Mouse (Mus musculus) MEL (cell line): ENCODE measurements around the gene Macrod2. TPM values are rescaled to one million over a fixed set of nuclear protein-coding genes. Genes with fewer than 3 reads are reported as not detected.

ENCODE experiments used
- DNase-seq: peaks from one replicate; pipeline ENCODE4 v3.0.0; 2011; ENCODE audit warnings: low read depth, low spot score
- H3K27ac ChIP-seq: 2 replicates; pipeline ENCODE4 v1.5.1; 2012; ENCODE audit warnings: low read depth, mild to moderate bottlenecking, control low read depth, low read length, moderate library complexity; ENCODE audit not compliant: control insufficient read depth
- H3K27me3 ChIP-seq, 2 experiments: fragments of 150-350 bp in 1 of 2; sonication (generic) in 1 of 2; 2 replicates each; pipeline ENCODE4 v1.6.1; 2012; ENCODE audit warnings: low read length in 2 of 2, mild to moderate bottlenecking in 2 of 2, improper control_type of control experiment in 1 of 2, moderate library complexity in 1 of 2; ENCODE audit not compliant: insufficient read depth in 2 of 2, control insufficient read depth in 1 of 2
- H3K36me3 ChIP-seq, 2 experiments: 2 replicates each; pipeline ENCODE4 v1.6.1; 2012 to 2014; ENCODE audit warnings: low read length in 2 of 2, improper control_type of control experiment in 1 of 2, inconsistent platforms in 1 of 2, mild to moderate bottlenecking in 1 of 2; ENCODE audit not compliant: insufficient read depth in 2 of 2, control insufficient read depth in 1 of 2
- H3K4me1 ChIP-seq, 2 experiments: fragments of 150-350 bp in 1 of 2; sonication (generic) in 1 of 2; 2 replicates each; pipeline ENCODE4 v1.6.1; 2012; ENCODE audit warnings: low read length in 2 of 2, improper control_type of control experiment in 1 of 2, mild to moderate bottlenecking in 1 of 2; ENCODE audit not compliant: insufficient read depth in 2 of 2, control insufficient read depth in 1 of 2
- H3K4me3 ChIP-seq, 2 experiments: fragments of 150-350 bp in 1 of 2; sonication (generic) in 1 of 2; 2 replicates each; pipeline ENCODE4 v1.5.1; 2012; ENCODE audit warnings: low read depth in 2 of 2, low read length in 2 of 2, mild to moderate bottlenecking in 2 of 2, moderate library complexity in 2 of 2, control low read depth in 1 of 2, improper control_type of control experiment in 1 of 2; ENCODE audit not compliant: control insufficient read depth in 1 of 2, insufficient read depth in 1 of 2
- H3K79me2 ChIP-seq: 2 replicates; pipeline ENCODE4 v1.6.1; 2012; ENCODE audit warnings: mild to moderate bottlenecking, low read length, moderate library complexity; ENCODE audit not compliant: control insufficient read depth, poor library complexity, insufficient read depth
- H3K9ac ChIP-seq: 2 replicates; pipeline ENCODE4 v1.6.1; 2012; ENCODE audit warnings: low read depth, mild to moderate bottlenecking, control low read depth, low read length, moderate library complexity; ENCODE audit not compliant: control insufficient read depth, poor library complexity, severe bottlenecking
- H3K9me3 ChIP-seq: fragments of 150-350 bp; sonication (generic); replicated peaks from 2 replicates; pipeline ENCODE4 v1.6.1; 2012; ENCODE audit warnings: mild to moderate bottlenecking, low read length, improper control_type of control experiment, moderate library complexity; ENCODE audit not compliant: insufficient read depth
- BHLHE40 ChIP-seq: IDR thresholded peaks from 2 replicates; pipeline ENCODE4 v1.6.1; 2012; ENCODE audit warnings: low read depth, mild to moderate bottlenecking, inconsistent platforms, low read length, improper control_type of control experiment, borderline replicate concordance
- CHD2 ChIP-seq: IDR thresholded peaks from 2 replicates; pipeline ENCODE4 v1.6.1; 2011; ENCODE audit warnings: low read length, improper control_type of control experiment
- E2F4 ChIP-seq: IDR thresholded peaks from 2 replicates; pipeline ENCODE4 v1.6.1; 2011; ENCODE audit warnings: low read depth, low read length, improper control_type of control experiment, borderline replicate concordance
- ELF1 ChIP-seq: IDR thresholded peaks from 2 replicates; pipeline ENCODE4 v1.6.1; 2014; ENCODE audit warnings: low read depth, mild to moderate bottlenecking, inconsistent platforms, low read length, improper control_type of control experiment, moderate library complexity
- EP300 ChIP-seq, 2 experiments: IDR thresholded peaks; 2 replicates each; pipeline ENCODE4 v1.6.1; 2011; ENCODE audit warnings: improper control_type of control experiment in 2 of 2, low read length in 2 of 2, low read depth in 1 of 2, mild to moderate bottlenecking in 1 of 2
- GABPA ChIP-seq: IDR thresholded peaks from 2 replicates; pipeline ENCODE4 v1.6.1; 2012; ENCODE audit warnings: low read depth, mild to moderate bottlenecking, inconsistent platforms, low read length, improper control_type of control experiment, moderate library complexity
- HCFC1 ChIP-seq: IDR thresholded peaks from 2 replicates; pipeline ENCODE4 v1.6.1; 2012; ENCODE audit warnings: low read depth, mild to moderate bottlenecking, inconsistent platforms, low read length, improper control_type of control experiment, moderate library complexity
- JUND ChIP-seq: IDR thresholded peaks from 2 replicates; pipeline ENCODE4 v1.6.1; 2011; ENCODE audit warnings: low read depth, mild to moderate bottlenecking, improper control_type of control experiment, low read length
- KAT2A ChIP-seq: conservative IDR thresholded peaks from 2 replicates; pipeline ENCODE4 v1.6.1; 2012; ENCODE audit warnings: low read depth, low read length, improper control_type of control experiment, inconsistent platforms
- MAX ChIP-seq: IDR thresholded peaks from 2 replicates; pipeline ENCODE4 v1.6.1; 2011; ENCODE audit warnings: low read length, improper control_type of control experiment
- MAZ ChIP-seq: IDR thresholded peaks from 2 replicates; pipeline ENCODE4 v1.6.1; 2012; ENCODE audit warnings: low read depth, mild to moderate bottlenecking, inconsistent platforms, low read length, improper control_type of control experiment
- MEF2A ChIP-seq: IDR thresholded peaks from 2 replicates; pipeline ENCODE4 v1.6.1; 2014; ENCODE audit warnings: low read depth, mild to moderate bottlenecking, inconsistent platforms, low read length, improper control_type of control experiment; ENCODE audit not compliant: poor library complexity, insufficient replicate concordance, severe bottlenecking; ENCODE audit errors: extremely low read depth
- NELFE ChIP-seq: IDR thresholded peaks from 2 replicates; pipeline ENCODE4 v1.6.1; 2011; ENCODE audit warnings: low read depth, low read length, improper control_type of control experiment
- RAD21 ChIP-seq: IDR thresholded peaks from 2 replicates; pipeline ENCODE4 v1.6.1; 2011; ENCODE audit warnings: mild to moderate bottlenecking, low read depth, low read length, improper control_type of control experiment
- RCOR1 ChIP-seq: IDR thresholded peaks from 2 replicates; pipeline ENCODE4 v1.6.1; 2012; ENCODE audit warnings: low read depth, mild to moderate bottlenecking, inconsistent platforms, low read length, improper control_type of control experiment
- SIN3A ChIP-seq: IDR thresholded peaks from 2 replicates; pipeline ENCODE4 v1.6.1; 2012; ENCODE audit warnings: low read length, improper control_type of control experiment, inconsistent platforms
- TBP ChIP-seq: IDR thresholded peaks from 2 replicates; pipeline ENCODE4 v1.8.0; 2011; ENCODE audit warnings: low read depth, low read length, improper control_type of control experiment
- ZKSCAN1 ChIP-seq: IDR thresholded peaks from 2 replicates; pipeline ENCODE4 v1.6.1; 2012; ENCODE audit warnings: low read depth, mild to moderate bottlenecking, inconsistent platforms, low read length, improper control_type of control experiment, moderate library complexity
- ZNF384 ChIP-seq: IDR thresholded peaks from 2 replicates; pipeline ENCODE4 v1.6.1; 2012; ENCODE audit warnings: low read depth, mild to moderate bottlenecking, inconsistent platforms, low read length, improper control_type of control experiment
- polyA plus RNA-seq, 2 experiments: library from polyadenylated mRNA; stranded (reverse) in 1 of 2; unstranded in 1 of 2; fragments of >175 nt in 1 of 2; fragments of >200 nt in 1 of 2; gene quantifications; 2 replicates each; pipeline versions ENCODE4 v1.2.1 to v1.2.4; 2012; ENCODE audit warnings: low replicate concordance in 2 of 2, low read depth in 1 of 2; ENCODE audit not compliant: insufficient read length in 2 of 2, insufficient read depth in 1 of 2, missing spikeins in 1 of 2
- total RNA-seq: library from RNA; depleted of rRNA; stranded (reverse); fragments of 300-350 nt; gene quantifications from 2 replicates; pipeline ENCODE4 v1.2.3, GENCODE M21; 2012

The Macrod2 gene
- total and polyA plus RNA-seq, 3 experiments: not detected

DNA sequence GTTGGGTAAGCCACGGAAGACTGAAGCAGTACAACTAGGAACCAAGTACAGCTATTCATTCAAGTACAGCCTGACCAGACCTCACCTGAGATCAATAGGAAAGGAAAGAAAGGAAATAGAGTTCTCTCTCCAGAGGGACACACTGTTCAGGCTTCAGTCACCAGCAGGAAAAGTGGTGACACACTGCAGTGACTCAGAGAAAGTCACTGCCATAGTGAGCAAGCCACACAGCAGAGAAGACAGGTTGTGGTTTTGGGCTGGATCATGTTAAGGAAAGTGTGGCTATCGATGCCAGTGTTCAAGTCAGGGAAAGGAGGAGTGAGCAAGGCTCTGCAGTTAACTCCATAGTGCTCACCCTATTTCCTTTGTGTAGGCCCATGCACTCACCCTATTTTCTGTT is 1405.8 kb downstream of the Macrod2 start:
- H3K9me3 ChIP-seq: no peaks in the 10 kb centered on the region
- no peaks in the 10 kb centered on the region for H3K27me3 ChIP-seq
- no peak overlapping the region for H3K9ac ChIP-seq

DNA sequence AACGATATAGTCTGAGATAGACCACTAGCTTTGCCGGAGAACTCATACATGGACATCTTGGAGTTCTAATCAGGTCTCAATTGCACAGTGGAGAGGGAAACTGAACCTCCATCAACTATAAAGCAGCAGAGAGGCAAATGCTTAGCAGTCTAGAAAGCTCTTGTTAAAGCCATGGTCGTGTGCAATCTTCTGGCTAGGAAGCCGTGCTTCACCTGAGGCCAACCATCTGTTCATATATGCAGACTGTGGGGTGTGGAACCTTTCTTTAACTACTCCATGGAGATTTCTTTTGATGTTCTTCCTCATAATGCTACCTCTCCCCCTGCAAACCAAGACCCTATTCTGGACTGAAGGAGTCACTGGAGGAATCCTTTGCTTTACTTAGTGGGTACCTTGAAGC is 1421.2 kb downstream of the Macrod2 start:
- Histone ChIP-seq H3K36me3 (no peaks in the 10 kb centered on the region), H3K9ac (no peak overlapping the region), H3K4me3 (no peak overlapping the region), H3K79me2 (no peaks in the 10 kb centered on the region), H3K27ac (no peak overlapping the region), H3K27me3 (no peaks in the 10 kb centered on the region), H3K4me1 (no peaks in the 10 kb centered on the region), H3K9me3 (no peaks in the 10 kb centered on the region)
- DNase-seq: no peak
- TF ChIP-seq ELF1 (no peak), TBP (no peak), HCFC1 (no peak), EP300 (IDR thresholded peaks at IDR 0.05; ENCODE audit: low read depth in 1 of 2, low read length in 2 of 2) (no peak), MAZ (no peak)

More for the DNA sequence above, 1405.8 kb downstream of the Macrod2 start:
- Histone ChIP-seq H3K36me3 (no peaks in the 10 kb centered on the region), H3K79me2 (no peaks in the 10 kb centered on the region), H3K27ac (no peak overlapping the region), H3K4me3 (no peak overlapping the region), H3K4me1 (no peaks in the 10 kb centered on the region)
- TF ChIP-seq ZKSCAN1: no peak
- TF ChIP-seq RAD21: no peak
- no peak for TF ChIP-seq KAT2A
- TF ChIP-seq CHD2: no peak
- no peak for TF ChIP-seq BHLHE40
- TF ChIP-seq ZNF384: no peak
- TF ChIP-seq SIN3A: no peak
- TF ChIP-seq ELF1: no peak
- no peak for TF ChIP-seq NELFE
- DNase-seq: no peak

- Histone ChIP-seq H3K9ac (no peak overlapping the region), H3K4me3 (no peak overlapping the region), H3K9me3 (no peaks in the 10 kb centered on the region), H3K27ac (no peak overlapping the region), H3K27me3 (no peaks in the 10 kb centered on the region), H3K36me3 (no peaks in the 10 kb centered on the region), H3K79me2 (no peaks in the 10 kb centered on the region), H3K4me1 (no peaks in the 10 kb centered on the region)
- TF ChIP-seq TBP (no peak), MAZ (no peak), CHD2 (no peak), GABPA (no peak), MAX (no peak), RCOR1 (no peak), JUND (no peak), ZNF384 (no peak), MEF2A (no peak), E2F4 (no peak)
- no peak for DNase-seq
Observed at GRCm38 (mm10) chr2:141817546-141818180, 1422.6 kb downstream of the Macrod2 start.
